Mouse (Mus musculus) thymus, postnatal 25 days (tissue): ENCODE data around the gene Tmx4.

ENCODE experiments used
- DNase-seq: peaks from one replicate; pipeline ENCODE4 v3.0.0; 2022

Gene Tmx4

DNA sequence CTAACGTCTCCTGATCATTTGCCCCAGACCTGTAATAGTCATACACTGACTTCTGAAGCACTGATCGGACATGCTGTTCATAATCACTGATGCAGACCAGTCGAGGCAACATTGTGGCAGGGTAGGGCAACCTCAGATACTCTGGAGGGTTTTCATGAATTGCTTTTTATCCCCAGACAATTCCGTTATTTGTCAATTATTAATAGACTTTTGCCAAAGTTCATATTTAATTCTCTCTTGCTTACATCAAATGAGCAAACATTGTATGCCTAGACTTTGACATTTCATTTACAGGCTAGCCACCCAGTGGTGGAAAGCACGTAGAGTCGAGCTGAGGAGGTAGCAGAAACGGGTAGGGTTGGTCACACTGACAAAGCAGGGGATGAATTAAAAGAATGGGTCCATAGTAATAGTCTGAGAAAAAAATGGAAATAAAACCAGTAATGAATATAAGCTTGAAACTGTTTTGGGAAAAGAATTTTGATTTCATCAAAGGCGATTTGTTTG, 89.7 kb downstream of the Tmx4 start, which contains the start of gene Hao1:
Gene Hao1, minus strand, starts transcription at position 148 of the 507 bp plus-strand sequence.
- no peak for DNase-seq

DNA sequence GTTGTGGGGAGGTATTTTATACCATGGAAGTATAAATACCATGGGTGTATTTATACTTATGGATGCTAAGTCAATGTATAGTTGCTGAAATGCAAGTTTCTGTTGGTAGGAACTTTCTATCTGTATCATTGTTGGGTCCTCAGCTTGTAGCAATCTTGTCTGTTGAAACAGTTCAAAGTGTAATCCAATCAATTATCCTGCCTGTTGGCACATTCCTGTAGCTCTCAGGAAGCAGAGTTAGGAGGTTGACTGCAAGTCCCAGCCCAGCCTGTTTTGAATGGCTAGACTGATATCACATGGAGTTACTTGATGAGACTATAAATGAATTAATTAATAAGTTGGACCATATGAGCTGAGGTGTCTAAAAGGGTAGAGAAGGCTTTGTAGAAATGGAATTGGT, 91.6 kb downstream of the Tmx4 start:
- DNase-seq = no peak

DNA sequence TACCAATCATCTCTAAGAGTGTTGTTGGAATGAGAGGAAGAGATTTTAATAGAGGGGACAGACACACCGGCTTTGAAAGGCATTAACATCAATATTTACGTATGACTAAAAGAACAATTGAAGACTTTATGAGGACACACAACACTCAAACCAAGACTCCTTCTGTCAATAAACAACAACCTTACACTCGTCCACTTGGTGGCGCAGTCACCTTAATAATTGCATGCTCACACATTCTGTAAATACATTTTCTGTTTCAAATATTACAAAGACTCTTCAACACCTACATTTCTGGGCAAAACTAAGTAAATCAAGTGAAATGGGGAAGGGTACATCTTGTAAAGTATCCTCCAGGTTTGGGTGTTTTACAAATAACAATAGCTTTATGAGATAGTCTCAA, 94.2 kb downstream of the Tmx4 start:
- DNase-seq = peak; percentile 34

DNA sequence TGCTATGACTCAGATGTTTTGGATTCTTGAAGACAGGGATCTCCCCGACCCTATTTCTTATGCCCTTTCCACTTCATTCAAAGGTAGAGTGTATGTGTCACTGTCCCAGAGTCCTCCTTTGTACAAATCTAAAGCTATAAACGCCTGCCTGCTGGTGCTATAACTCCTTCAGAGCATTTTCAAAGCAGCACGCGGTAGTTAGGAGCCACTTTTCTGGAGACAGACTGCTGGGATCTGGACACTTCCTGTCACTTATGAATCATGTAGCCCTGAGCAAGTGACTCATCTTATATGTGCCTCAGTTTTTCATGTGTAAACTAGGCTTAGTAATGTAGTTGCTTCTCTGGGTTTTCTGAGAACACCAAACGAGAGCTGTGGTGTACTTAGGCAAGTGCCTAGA, 98.8 kb downstream of the Tmx4 start:
- no peak for DNase-seq

DNA sequence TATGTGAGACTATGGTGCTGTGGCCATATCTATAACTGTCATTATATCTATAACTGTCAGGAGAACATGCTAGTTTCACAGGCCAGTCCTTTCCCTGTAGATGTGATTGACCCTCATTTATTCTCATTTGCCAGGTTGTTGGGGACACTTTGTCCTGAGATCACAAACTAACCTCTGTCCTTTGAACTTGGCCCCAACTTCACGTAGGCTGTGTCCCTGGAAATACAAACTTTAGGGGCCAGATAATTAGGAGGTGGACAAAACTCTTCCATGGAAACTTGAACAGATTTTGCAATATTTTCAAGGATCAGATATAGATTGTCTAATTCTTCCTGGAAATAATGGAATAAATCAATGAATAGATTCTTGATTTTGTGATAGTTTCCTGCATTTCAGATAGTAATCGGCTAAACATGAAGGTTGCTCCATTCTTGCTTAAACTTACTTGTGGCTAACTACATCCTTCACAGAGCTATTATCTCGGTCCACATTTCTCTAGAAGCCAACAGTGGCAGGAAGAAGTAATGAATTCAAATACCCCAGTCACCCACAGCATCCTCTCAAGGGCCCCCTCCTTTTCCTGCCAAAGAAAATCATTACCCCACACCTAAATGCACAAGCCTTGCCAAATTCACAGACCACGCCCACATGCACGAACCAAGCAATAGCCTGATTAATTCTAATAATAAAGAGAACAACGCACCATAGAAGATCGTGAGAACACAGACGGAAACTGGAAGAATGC, 99.5 kb downstream of the Tmx4 start:
- DNase-seq = no peak
